In the genomic region with DNA sequence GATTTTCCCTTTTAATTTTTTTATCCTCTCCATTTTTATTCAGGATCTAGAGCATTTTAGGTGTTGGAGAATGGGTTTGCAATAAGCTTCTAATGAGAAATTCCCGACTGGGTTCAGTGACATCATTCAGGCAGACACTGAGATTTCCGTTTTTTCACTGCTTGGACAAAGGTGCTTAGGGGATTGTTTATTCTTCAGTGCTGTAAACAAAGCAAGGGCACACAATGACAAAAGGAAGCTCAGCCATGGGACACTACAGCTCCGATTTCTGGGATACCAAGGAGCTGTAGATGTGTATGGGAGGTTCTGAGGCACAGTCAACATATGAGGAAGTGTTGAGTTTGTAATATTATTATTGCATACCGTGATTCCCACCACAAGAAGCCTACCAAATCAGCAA, we compare ENCODE assay signal across 16 mouse cellular contexts.
"Had no signal": no experiment of that assay in that cellular context is flagged by ENCODE, and none has a peak within 500 bp of the region (broad histone marks: within the 10 kb centered on the region; RNA-seq: fewer than 3 reads in every experiment).

No protein-coding gene starts in this region.

- H3K9ac ChIP-seq: liver, embryonic 13.5 days; liver, embryonic 15.5 days; liver, postnatal 0 days; lung, embryonic 15.5 days; midbrain, embryonic 13.5 days; neural tube, embryonic 12.5 days; stomach, embryonic 15.5 days had no signal

- H3K4me2 ChIP-seq: liver, embryonic 11.5 days; liver, embryonic 13.5 days; liver, embryonic 15.5 days; lung, embryonic 15.5 days; midbrain, embryonic 13.5 days; neural tube, embryonic 12.5 days; stomach, embryonic 15.5 days had no signal

- H3K4me1 ChIP-seq: liver, embryonic 13.5 days; liver, embryonic 15.5 days; lung, embryonic 15.5 days; megakaryocyte, embryonic 14.5 days; stomach, embryonic 15.5 days had no signal

- DNase-seq: liver; liver, embryonic 13.5 days; liver, postnatal 0 days; right cerebral cortex, postnatal 14 days; thymus, adult 2 months; thymus, postnatal 25 days; thymus, postnatal 4 days had no signal

- H3K36me3 ChIP-seq: liver, embryonic 13.5 days; liver, embryonic 15.5 days; lung, embryonic 15.5 days; midbrain, embryonic 13.5 days; neural tube, embryonic 12.5 days; stomach, embryonic 15.5 days had no signal

- ATAC-seq: liver, postnatal 0 days had no signal

- H3K27ac ChIP-seq: liver, embryonic 13.5 days; liver, embryonic 15.5 days; lung, embryonic 15.5 days; macrophage; neural tube, embryonic 12.5 days; stomach, embryonic 15.5 days; stomach, postnatal 0 days had no signal

- H3K4me3 ChIP-seq: liver, embryonic 13.5 days; liver, embryonic 15.5 days; lung, embryonic 15.5 days; midbrain, embryonic 13.5 days; neural tube, embryonic 12.5 days; stomach, embryonic 15.5 days had no signal

- H3K9me3 ChIP-seq: liver, embryonic 13.5 days; liver, embryonic 15.5 days; lung, embryonic 15.5 days; midbrain, embryonic 13.5 days; neural tube, embryonic 12.5 days; stomach, embryonic 15.5 days had no signal

- H3K27me3 ChIP-seq: liver, embryonic 13.5 days; liver, embryonic 15.5 days; lung, embryonic 15.5 days; megakaryocyte, embryonic 14.5 days; midbrain, embryonic 13.5 days; stomach, embryonic 15.5 days had no signal
